In genomic region chr5:111530628-111531524, GRCm38 (mm10) we compare ENCODE assay signal across 8 mouse cellular contexts.
A peak's percentile ranks its signal among the peaks of the same experiment; 100 is the strongest.
DNase-seq lines count a peak whose midpoint lies in the region; ATAC-seq and TF ChIP-seq lines count a peak whose summit lies in the region.

No protein-coding gene starts in this region.

- H3K9me3 ChIP-seq in intestine, postnatal 0 days (ENCODE audit: control insufficient read depth) = no peaks in the 10 kb centered on the region

- 18% methylated on average over 26 of the region's 26 CpGs for WGBS in kidney, adult 2 months
- WGBS in intestine, postnatal 0 days = 27% methylated on average over 26 of the region's 26 CpGs

- peak; percentile 21 for DNase-seq in kidney, adult 2 months
- DNase-seq in kidney, adult 11 months = no peak
- peak; percentile 64 for DNase-seq in gastrocnemius, postnatal 14 days
- no peak for DNase-seq in right cerebral cortex, postnatal 36 days (ENCODE audit: low spot score in 2 of 2)
- DNase-seq in right cerebral cortex, adult 2 months (ENCODE audit: low spot score in 2 of 2) = no peak

- no peak for TF ChIP-seq POLR2A in kidney, adult 2 months (IDR thresholded peaks at IDR 0.05; ENCODE audit: low read depth, low read length)
- no peak for TF ChIP-seq POLR2A in myocyte (IDR thresholded peaks at IDR 0.05; ENCODE audit: insufficient read length, low read depth)

- no peaks in the 10 kb centered on the region for H3K79me2 ChIP-seq in myocyte (ENCODE audit: control insufficient read depth, insufficient read depth)

- no peak for ATAC-seq in intestine, postnatal 0 days
- ATAC-seq in erythroblast, adult 5-6 weeks (replicated peaks; ENCODE audit: low FRiP score, poor library complexity, severe bottlenecking) = no peak

- intact Hi-C loops in gastrocnemius, postnatal 14 days (cut with DNase I; ENCODE audit: low total_unique reads) = no loop called here

- no peak overlapping the region for H3K9ac ChIP-seq in intestine, postnatal 0 days (ENCODE audit: low read depth, low read length)

- H3K27me3 ChIP-seq in kidney, adult 2 months (replicated peaks; ENCODE audit: control insufficient read depth, insufficient read depth, low read length) = no peaks in the 10 kb centered on the region; the same call in 1 of the 2 replicates
- H3K27me3 ChIP-seq in intestine, postnatal 0 days (replicated peaks; ENCODE audit: control insufficient read depth, insufficient read depth, low read length) = no peaks in the 10 kb centered on the region
- H3K27me3 ChIP-seq in myocyte (ENCODE audit: control insufficient read depth, insufficient read depth, insufficient read length) = peaks cover 53% of the 10 kb centered on the region

- no peak overlapping the region for H3ac ChIP-seq in myocyte (ENCODE audit: control insufficient read depth, insufficient read length)

- no peaks in the 10 kb centered on the region for H3K36me3 ChIP-seq in kidney, adult 2 months (ENCODE audit: control insufficient read depth, insufficient read depth, low read length)
- no peaks in the 10 kb centered on the region for H3K36me3 ChIP-seq in intestine, postnatal 0 days (ENCODE audit: control insufficient read depth, insufficient read depth)
- H3K36me3 ChIP-seq in myocyte (ENCODE audit: control insufficient read depth, insufficient read depth) = no peaks in the 10 kb centered on the region

- H3K4me2 ChIP-seq in intestine, postnatal 0 days (replicated peaks; ENCODE audit: low read depth) = peak overlapping the region; percentile 39; the same call in 1 of the 2 replicates
- H3K4me2 ChIP-seq in myocyte (ENCODE audit: low read depth) = peak overlapping the region; percentile 42

- H3K27ac ChIP-seq in kidney, adult 2 months (ENCODE audit: insufficient read depth, low read depth, low read length) = no peak overlapping the region
- H3K27ac ChIP-seq in intestine, postnatal 0 days (ENCODE audit: low read depth, low read length) = no peak overlapping the region

- 0 out of 2 replicates have a peak, but pooled peaks cover 4% of the 10 kb centered on the region for H3K4me1 ChIP-seq in kidney, adult 2 months (ENCODE audit: control insufficient read depth, insufficient read depth, low read length)
- 0 out of 2 replicates have a peak, but pooled peaks cover 5% of the 10 kb centered on the region for H3K4me1 ChIP-seq in intestine, postnatal 0 days (replicated peaks; ENCODE audit: control insufficient read depth, insufficient read depth, low read length)

- H3K4me3 ChIP-seq in kidney, adult 2 months (ENCODE audit: insufficient read depth, low read depth, low read length) = no peak overlapping the region
- no peak overlapping the region for H3K4me3 ChIP-seq in intestine, postnatal 0 days (ENCODE audit: low read depth, low read length)
- no peak overlapping the region for H3K4me3 ChIP-seq in myocyte

- no peak for TF ChIP-seq CTCF in kidney, adult 2 months (conservative IDR thresholded peaks at IDR 0.05; ENCODE audit: insufficient read depth, insufficient read length, low read depth, low read length)
- no peak for TF ChIP-seq CTCF in intestine, postnatal 0 days (IDR thresholded peaks at IDR 0.05; ENCODE audit: low read depth)

TF ChIP-seq in myocyte, 11 proteins besides CTCF, POLR2A, EP300 and RAD21:
- no peak for TF ChIP-seq TCF12 (IDR thresholded peaks at IDR 0.05; ENCODE audit: insufficient read depth, poor library complexity, severe bottlenecking)
- TF ChIP-seq REST (IDR thresholded peaks at IDR 0.05; ENCODE audit: insufficient read depth, insufficient read length) = no peak
- TF ChIP-seq E2F4 (IDR thresholded peaks at IDR 0.05; ENCODE audit: insufficient read depth) = no peak
- TF ChIP-seq MAX (IDR thresholded peaks at IDR 0.05; ENCODE audit: low read depth) = no peak
TF ChIP-seq in myocyte: peak in this region for 0.

Comparison
In these comparisons a context has a peak if more than half of its experiments do, and no peak if none do; other contexts are left out.
1. DNase-seq: peak in kidney, adult 2 months (single experiment) and gastrocnemius, postnatal 14 days (single experiment); none in kidney, adult 11 months (single experiment), right cerebral cortex, postnatal 36 days (0 of 2) and right cerebral cortex, adult 2 months (0 of 2).